20 mouse cellular contexts compared by ENCODE assay signal in the genomic region with DNA sequence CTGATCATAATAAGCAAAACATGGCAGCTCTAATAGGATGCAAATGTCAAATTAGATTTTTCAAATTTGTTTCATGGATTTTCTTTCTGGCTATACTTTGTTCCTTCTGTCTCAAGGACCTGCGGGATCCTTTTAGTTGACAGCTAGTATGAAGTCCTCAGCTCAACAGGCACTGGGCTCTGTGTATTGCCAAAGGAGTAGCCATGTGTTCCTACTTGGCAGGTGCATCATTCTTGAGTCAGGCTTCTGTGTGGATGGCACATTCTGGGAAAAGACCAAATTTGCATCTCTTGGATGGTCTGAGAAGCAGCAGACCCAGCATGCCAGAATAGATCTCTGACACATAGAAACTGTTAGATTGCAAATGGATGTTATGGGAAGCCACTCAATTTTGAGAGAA.
DNase-seq lines count a peak whose midpoint lies in the region; ATAC-seq and TF ChIP-seq lines count a peak whose summit lies in the region.
"Had no signal": no experiment of that assay in that cellular context is flagged by ENCODE, and none has a peak within 500 bp of the region (broad histone marks: within the 10 kb centered on the region; RNA-seq: fewer than 3 reads in every experiment).

No protein-coding gene starts in this region.

- no peaks in the 10 kb centered on the region for H3K27me3 ChIP-seq in hindbrain, embryonic 16.5 days (replicated peaks; ENCODE audit: control insufficient read depth, insufficient read depth, low read length)
- H3K27me3 ChIP-seq in hindbrain, embryonic 11.5 days (ENCODE audit: control insufficient read depth, insufficient read depth, low read length), result no peaks in the 10 kb centered on the region
- H3K27me3 ChIP-seq: Patski had no signal

- WGBS in hindbrain, embryonic 16.5 days, result 92% methylated on average over 1 of the region's 1 CpGs
- 94% methylated on average over 1 of the region's 1 CpGs for WGBS in hindbrain, embryonic 11.5 days

- H3K27ac ChIP-seq in hindbrain, embryonic 16.5 days (ENCODE audit: low read depth, low read length), result no peak overlapping the region
- H3K27ac ChIP-seq in hindbrain, embryonic 11.5 days (ENCODE audit: low read depth, low read length), result no peak overlapping the region
- H3K27ac ChIP-seq: embryonic facial prominence, embryonic 10.5 days; midbrain, embryonic 10.5 days had no signal

- no peak overlapping the region for H3K4me2 ChIP-seq in hindbrain, embryonic 16.5 days (ENCODE audit: low read length)
- H3K4me2 ChIP-seq in hindbrain, embryonic 11.5 days (replicated peaks; ENCODE audit: low read depth, low read length), result no peak overlapping the region
- H3K4me2 ChIP-seq: heart, embryonic 11.5 days had no signal

- ATAC-seq in hindbrain, embryonic 16.5 days, result peak; percentile 84
- no peak for ATAC-seq in hindbrain, embryonic 11.5 days (ENCODE audit: low FRiP score)
- ATAC-seq: inflammation-experienced regulatory T-cells, adult 6 months; Patski had no signal

- no peak overlapping the region for H3K4me3 ChIP-seq in hindbrain, embryonic 16.5 days (ENCODE audit: low read length)
- no peak overlapping the region for H3K4me3 ChIP-seq in hindbrain, embryonic 11.5 days (ENCODE audit: low read depth, low read length)
- H3K4me3 ChIP-seq: embryonic facial prominence, embryonic 10.5 days; midbrain, embryonic 10.5 days; myocyte had no signal

- TF ChIP-seq CTCF in brain, embryonic 14.5 days (IDR thresholded peaks at IDR 0.05; ENCODE audit: borderline replicate concordance, extremely low read depth, insufficient read depth, insufficient read length), result no peak

- no peak for TF ChIP-seq POLR2A in brain, embryonic 14.5 days (IDR thresholded peaks at IDR 0.05; ENCODE audit: borderline replicate concordance, extremely low read depth, insufficient read depth, insufficient read length, poor library complexity, severe bottlenecking)

- H3K9me3 ChIP-seq in hindbrain, embryonic 16.5 days (ENCODE audit: control insufficient read depth, low read length), result no peaks in the 10 kb centered on the region
- no peaks in the 10 kb centered on the region for H3K9me3 ChIP-seq in hindbrain, embryonic 11.5 days (ENCODE audit: control insufficient read depth, low read length)
- H3K9me3 ChIP-seq: embryonic facial prominence, embryonic 10.5 days; midbrain, embryonic 10.5 days had no signal

- no peaks in the 10 kb centered on the region for H3K36me3 ChIP-seq in hindbrain, embryonic 16.5 days (ENCODE audit: control insufficient read depth, insufficient read depth, low read length)
- no peaks in the 10 kb centered on the region for H3K36me3 ChIP-seq in hindbrain, embryonic 11.5 days (ENCODE audit: control insufficient read depth, insufficient read depth, low read length)
- H3K36me3 ChIP-seq: embryonic facial prominence, embryonic 10.5 days; midbrain, embryonic 10.5 days had no signal

- H3K4me1 ChIP-seq in hindbrain, embryonic 16.5 days (ENCODE audit: control insufficient read depth, insufficient read depth, low read depth, low read length), result no peaks in the 10 kb centered on the region
- no peaks in the 10 kb centered on the region for H3K4me1 ChIP-seq in hindbrain, embryonic 11.5 days (replicated peaks; ENCODE audit: control insufficient read depth, insufficient read depth, low read length)
- H3K4me1 ChIP-seq: embryonic facial prominence, embryonic 10.5 days; midbrain, embryonic 10.5 days had no signal

- H3K9ac ChIP-seq in hindbrain, embryonic 16.5 days (ENCODE audit: low read depth, low read length), result no peak overlapping the region
- no peak overlapping the region for H3K9ac ChIP-seq in hindbrain, embryonic 11.5 days (ENCODE audit: low read depth, low read length)

- DNase-seq in hindbrain, embryonic 11.5 days (ENCODE audit: low spot score), result no peak
- DNase-seq in brain, embryonic 14.5 days (ENCODE audit: low read depth), result peak; percentile 46
- DNase-seq in cerebellum, adult 11 months, result peak; percentile 6
- peak; percentile 75 to 86 for DNase-seq in cerebellum, postnatal 14 days
- DNase-seq in adrenal gland, postnatal 4 days (ENCODE audit: low spot score in 2 of 2), result no peak
- no peak for DNase-seq in heart, postnatal 4 days
- DNase-seq: adrenal gland, postnatal 25 days; heart, postnatal 14 days; kidney, adult 8-10 months; kidney, postnatal 25 days; lung, adult 18-20 months; lung, postnatal 36 days; thymus, adult 18-20 months had no signal

Comparison
In these comparisons a context has a peak if more than half of its experiments do, and no peak if none do; other contexts are left out.
1. DNase-seq: peak in brain, embryonic 14.5 days (single experiment), cerebellum, adult 11 months (single experiment) and cerebellum, postnatal 14 days (2 of 2); none in hindbrain, embryonic 11.5 days (single experiment), adrenal gland, postnatal 4 days (0 of 2) and heart, postnatal 4 days (single experiment).